Mouse (Mus musculus) cerebellum, adult 18-20 months (tissue): ENCODE results near the gene Hist1h1d.

Experiments used
- DNase-seq, 2 experiments: peaks; one replicate each; pipeline ENCODE4 v3.0.0; 2021

The Hist1h1d gene

GRCm38 (mm10) chr13:23552962-23553361, at the start of gene Hist1h1d:
Gene Hist1h1d, plus strand, starts transcription at chr13:23553262.
- no peak for DNase-seq

GRCm38 (mm10) chr13:23503797-23504196, 49.3 kb upstream of the Hist1h1d start:
- DNase-seq = peak in 1 of 2 experiments; percentile 59

GRCm38 (mm10) chr13:23505662-23506345, 47.3 kb upstream of the Hist1h1d start:
- no peak for DNase-seq

- DNase-seq = no peak
Measured at GRCm38 (mm10) chr13:23506351-23506750, 46.7 kb upstream of the Hist1h1d start.

- no peak for DNase-seq
Measured at GRCm38 (mm10) chr13:23506819-23507515, 46.1 kb upstream of the Hist1h1d start.

- no peak for DNase-seq
Measured at GRCm38 (mm10) chr13:23510127-23510526, 42.9 kb upstream of the Hist1h1d start.

- no peak for DNase-seq
Measured at GRCm38 (mm10) chr13:23513517-23513916, 39.5 kb upstream of the Hist1h1d start.

GRCm38 (mm10) chr13:23515281-23515680, 37.8 kb upstream of the Hist1h1d start:
- no peak for DNase-seq

GRCm38 (mm10) chr13:23515826-23516620, 37.0 kb upstream of the Hist1h1d start:
- no peak for DNase-seq

- DNase-seq = peak; percentile 58 to 87
Measured at GRCm38 (mm10) chr13:23516822-23517602, 36.0 kb upstream of the Hist1h1d start.

- peak; percentile 75 to 90 for DNase-seq
Measured at GRCm38 (mm10) chr13:23517603-23518294, 35.3 kb upstream of the Hist1h1d start.

- no peak for DNase-seq
Measured at GRCm38 (mm10) chr13:23518295-23518603, 34.8 kb upstream of the Hist1h1d start.

GRCm38 (mm10) chr13:23518885-23519284, 34.2 kb upstream of the Hist1h1d start:
- peak; percentile 66 to 84 for DNase-seq

GRCm38 (mm10) chr13:23519416-23519815, 33.6 kb upstream of the Hist1h1d start:
- peak; percentile 64 to 81 for DNase-seq

- peak; percentile 64 to 78 for DNase-seq
Measured at GRCm38 (mm10) chr13:23521703-23522102, 31.4 kb upstream of the Hist1h1d start.

- no peak for DNase-seq
Measured at GRCm38 (mm10) chr13:23523976-23524375, 29.1 kb upstream of the Hist1h1d start.

- peak; percentile 73 to 75 for DNase-seq
Measured at GRCm38 (mm10) chr13:23524654-23525053, 28.4 kb upstream of the Hist1h1d start.

- no peak for DNase-seq
Measured at GRCm38 (mm10) chr13:23525901-23526300, 27.2 kb upstream of the Hist1h1d start.

- peak; percentile 82 to 89 for DNase-seq
Measured at GRCm38 (mm10) chr13:23526312-23526711, 26.8 kb upstream of the Hist1h1d start.

- DNase-seq = no peak
Measured at GRCm38 (mm10) chr13:23529005-23529404, 24.1 kb upstream of the Hist1h1d start.

GRCm38 (mm10) chr13:23529480-23530165, 23.4 kb upstream of the Hist1h1d start:
- no peak for DNase-seq
